Mouse (Mus musculus) mouse embryonic stem cell (cell line): ENCODE measurements around the gene Zfp868.
"Not testable (repeated sequence)": the region's sequence is repeated elsewhere in the genome, so short reads cannot be mapped to it uniquely, and the experiment has no call there.

Experiments
- in situ Hi-C, 2 experiments: fragments of 300-500 bp; cut with MboI; formaldehyde crosslinking; loops; 1 replicate in 1 of 2; 3 replicates in 1 of 2; pipeline ENCODE4 v1.14.3; 2019 to 2020; ENCODE audit warnings: low sequenced_read_pairs in 2 of 2, low pct_unique_long_range_greater_than_20kb in 1 of 2, mixed read lengths in 1 of 2; ENCODE audit not compliant: unreplicated experiment in 1 of 2

The Zfp868 gene

GRCm38 (mm10) chr8:69625095-69625789 lies at the start of gene Zfp868:
TSS of gene Zfp868 (minus strand) at chr8:69625548.
- in situ Hi-C loops: loop anchor here (25.0 kb wide), 2 partner anchors 212 to 237 kb away; partner anchors contain the start of gene Pbx4 (in 1 of the 2)

DNA sequence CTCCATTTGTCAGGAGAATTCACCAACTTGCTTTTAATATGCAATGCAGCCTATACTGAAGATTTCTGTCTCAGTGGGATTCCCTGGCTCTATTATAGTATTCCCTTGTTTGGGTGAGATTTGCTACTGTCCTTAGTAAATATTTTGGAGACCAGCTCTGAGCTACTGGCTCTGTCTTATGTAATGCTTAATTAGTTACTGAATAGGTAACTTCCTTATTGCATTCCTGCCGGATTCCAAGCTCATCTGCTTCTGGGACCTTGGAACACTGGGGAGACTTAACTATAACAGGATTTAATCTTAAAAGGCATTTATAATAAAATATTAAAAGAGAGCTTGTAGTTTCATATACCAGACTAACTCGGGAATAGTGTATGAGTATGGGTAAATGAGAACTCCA lies 39.7 kb upstream of the Zfp868 start:
- in situ Hi-C loops: not testable (repeated sequence)

DNA sequence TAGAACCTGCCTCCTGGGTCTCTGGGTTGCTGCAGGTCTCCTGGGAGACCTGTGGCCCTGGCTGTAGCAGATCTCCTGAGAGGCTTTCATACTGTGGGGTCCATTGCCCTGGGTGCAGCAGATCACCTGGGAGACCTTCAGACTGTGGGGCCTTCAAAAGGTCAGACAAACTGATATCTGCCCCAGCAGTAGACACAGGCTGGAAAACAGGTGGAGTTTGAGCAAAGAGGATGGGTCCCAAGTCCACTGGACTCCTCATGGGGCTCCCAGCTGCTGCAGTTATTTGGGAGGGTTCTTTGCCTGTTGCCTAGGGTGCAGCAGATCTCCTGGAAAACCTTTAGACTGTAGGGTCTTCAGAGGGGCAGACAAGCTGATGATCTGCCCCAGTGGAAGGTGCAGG lies 35.9 kb upstream of the Zfp868 start:
- in situ Hi-C loops: no loop called here

- in situ Hi-C loops: no loop called here
Observed at GRCm38 (mm10) chr8:69654358-69654981, 29.1 kb upstream of the Zfp868 start, which contains the start of gene Zfp964. TSS of gene Zfp964 (plus strand) at chr8:69654479.

DNA sequence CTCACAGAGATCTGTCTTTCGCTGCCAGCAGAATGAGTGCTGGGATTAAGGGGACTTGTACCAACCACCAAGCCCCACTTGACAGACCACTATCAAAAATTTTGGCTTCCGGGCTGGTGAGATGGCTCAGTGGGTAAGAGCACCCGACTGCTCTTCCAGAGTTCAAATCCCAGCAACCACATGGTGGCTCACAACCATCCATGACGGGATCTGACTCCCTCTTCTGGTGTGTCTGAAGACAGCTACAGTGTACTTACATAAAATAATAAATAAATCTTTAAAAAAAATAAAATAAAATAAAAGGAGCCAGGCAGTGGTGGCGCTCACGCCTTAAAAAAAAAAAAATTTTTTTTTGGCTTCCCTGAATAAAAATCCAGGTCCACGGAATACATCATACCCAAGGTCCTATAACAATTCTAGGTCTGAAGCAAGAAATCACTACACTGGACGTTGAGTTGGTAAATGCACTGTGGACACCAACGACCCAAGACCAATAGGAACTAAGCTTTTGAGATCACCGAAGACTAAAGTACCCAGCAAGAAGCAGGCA lies 28.5 kb upstream of the Zfp868 start:
- in situ Hi-C loops: no loop called here

GRCm38 (mm10) chr8:69618078-69618477 lies 7.3 kb downstream of the Zfp868 start:
- in situ Hi-C loops: no loop called here

GRCm38 (mm10) chr8:69614687-69615086 lies 10.7 kb downstream of the Zfp868 start:
- in situ Hi-C loops: no loop called here

DNA sequence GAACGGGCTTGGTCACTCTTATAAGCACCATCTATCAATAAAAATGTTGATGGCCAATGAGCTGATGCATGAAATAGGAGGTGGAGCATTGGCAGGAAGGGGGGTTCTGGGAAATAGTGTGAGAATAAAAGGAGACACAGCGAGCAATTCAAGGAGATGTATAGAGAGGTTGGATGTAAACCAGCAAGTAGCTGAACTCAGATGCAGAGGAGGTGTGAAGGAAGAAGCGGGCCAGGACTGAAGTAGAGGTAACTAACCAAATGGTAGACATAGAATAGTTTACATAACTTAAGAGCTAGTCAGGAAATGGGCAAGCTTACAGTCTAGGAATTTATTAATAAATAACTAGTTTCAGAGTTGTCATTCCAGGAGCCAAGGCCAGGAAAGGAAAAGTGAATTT lies 27.8 kb downstream of the Zfp868 start:
- in situ Hi-C loops: not testable (repeated sequence)

GRCm38 (mm10) chr8:69584611-69585202 lies 40.6 kb downstream of the Zfp868 start:
- in situ Hi-C loops: no loop called here

DNA sequence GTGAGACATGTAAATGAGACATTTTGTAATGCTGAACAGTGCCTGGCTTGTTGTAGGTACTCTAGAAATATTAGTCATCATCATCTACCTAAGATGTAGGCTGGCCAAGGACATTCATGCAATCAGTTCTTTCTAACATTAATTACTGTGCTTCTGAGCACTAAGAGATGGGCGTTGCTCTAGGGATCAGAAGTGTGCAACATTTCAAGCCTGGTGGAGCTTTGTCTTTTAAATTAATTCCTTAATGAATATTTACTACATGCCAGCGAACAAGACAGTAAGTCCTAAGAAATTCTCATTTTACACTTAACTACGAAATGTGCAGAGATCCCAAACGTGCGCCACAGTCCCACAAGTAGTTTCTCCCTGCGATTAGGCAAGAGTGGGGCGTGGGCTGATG lies 41.1 kb downstream of the Zfp868 start:
- in situ Hi-C loops: not testable (repeated sequence)
